Mouse (Mus musculus) ES-Bruce4 (cell line): ENCODE results near the gene Aven.

ENCODE experiments used
- CTCF ChIP-seq: IDR thresholded peaks from one replicate; pipeline ENCODE4 v1.8.1; 2011; ENCODE audit warnings: low read depth, low read length
- EP300 ChIP-seq: IDR thresholded peaks from 2 replicates; pipeline ENCODE4 v1.6.1; 2011; ENCODE audit warnings: low read depth, low read length; ENCODE audit not compliant: insufficient read depth

DNA sequence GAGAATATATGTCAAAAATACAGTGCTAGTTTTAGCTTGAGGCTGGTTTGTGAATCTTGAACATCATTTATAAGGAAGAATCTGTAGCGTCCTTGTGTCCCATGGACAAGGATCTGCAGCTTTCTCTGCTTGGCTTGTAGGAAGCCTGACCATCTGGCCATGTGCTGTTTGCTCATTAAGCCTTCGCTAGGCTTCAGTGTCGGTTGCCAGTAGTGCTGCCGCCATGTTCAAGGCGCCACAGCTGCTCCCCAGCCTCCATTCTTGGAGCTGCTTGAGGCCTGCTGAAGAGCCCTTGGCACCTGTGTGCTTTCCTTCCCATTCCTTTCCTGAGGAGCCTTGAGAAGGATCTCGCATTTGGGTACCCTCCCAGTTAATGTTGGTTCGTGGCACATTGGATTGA lies 121.6 kb downstream of the Aven start:
- TF ChIP-seq EP300, result no peak
- no peak for TF ChIP-seq CTCF
